Mouse (Mus musculus) spleen, adult 2 months (tissue): ENCODE data around the gene Myo6.

Source experiments
- CTCF ChIP-seq: fragments of 200-500 bp; IDR thresholded peaks from 2 replicates; pipeline ENCODE4 v1.5.1; 2011; ENCODE audit warnings: mild to moderate bottlenecking, inconsistent platforms; ENCODE audit not compliant: insufficient read depth, insufficient read length, insufficient replicate concordance; ENCODE audit errors: extremely low read depth
- POLR2A ChIP-seq: fragments of 200-500 bp; IDR thresholded peaks from 2 replicates; pipeline ENCODE4 v1.6.1; 2011; ENCODE audit warnings: low read depth, low read length, inconsistent platforms

- no peak for TF ChIP-seq CTCF
- no peak for TF ChIP-seq POLR2A
Measured at GRCm38 (mm10) chr9:80215502-80215901, 50.7 kb downstream of the Myo6 start.
